Mouse (Mus musculus) hindbrain, embryonic 15.5 days (tissue): ENCODE measurements at regions not wholly inside any gene's neighbourhood (a gene's known extent, or its start where the extent isn't known, plus 50 kb on each side); places are given as distances from the start of the nearest gene placed in this dataset.
"Not testable (repeated sequence)": the region's sequence is repeated elsewhere in the genome, so short reads cannot be mapped to it uniquely, and the experiment has no call there.

ENCODE experiments used
- ATAC-seq: fragments of 200-750 bp; cut with Nextera tagmentation; 2 replicates; pipeline ENCODE4 v1.8.0; 2017; ENCODE audit warnings: low read depth, moderate number of reproducible peaks, moderate TSS enrichment; ENCODE audit not compliant: low FRiP score
- H3K27ac ChIP-seq: fragments of 300-500 bp; sonication (generic); replicated peaks from 2 replicates; pipeline ENCODE4 v1.5.1; 2015; ENCODE audit warnings: mild to moderate bottlenecking, inconsistent platforms
- H3K27me3 ChIP-seq: fragments of 300-500 bp; sonication (generic); 2 replicates; pipeline ENCODE4 v1.6.1; 2015; ENCODE audit warnings: control low read depth, inconsistent platforms
- H3K36me3 ChIP-seq: fragments of 300-500 bp; sonication (generic); 2 replicates; pipeline ENCODE4 v1.6.1; 2015; ENCODE audit warnings: control low read depth, inconsistent platforms
- H3K4me1 ChIP-seq: fragments of 300-500 bp; sonication (generic); replicated peaks from 2 replicates; pipeline ENCODE4 v1.6.1; 2015; ENCODE audit warnings: control low read depth, inconsistent platforms
- H3K4me2 ChIP-seq: fragments of 300-500 bp; sonication (generic); 2 replicates; pipeline ENCODE4 v1.6.1; 2015; ENCODE audit warnings: moderate library complexity, mild to moderate bottlenecking, inconsistent platforms
- H3K4me3 ChIP-seq: fragments of 300-500 bp; sonication (generic); 2 replicates; pipeline ENCODE4 v1.5.1; 2015; ENCODE audit warnings: mild to moderate bottlenecking, inconsistent platforms
- H3K9ac ChIP-seq: fragments of 300-500 bp; sonication (generic); 2 replicates; pipeline ENCODE4 v1.6.1; 2015; ENCODE audit warnings: inconsistent platforms
- H3K9me3 ChIP-seq: fragments of 300-500 bp; sonication (generic); 2 replicates; pipeline ENCODE4 v1.6.1; 2016; ENCODE audit warnings: control low read depth, inconsistent platforms
- WGBS: fragments of 180-500 bp; shearing (Covaris S2); methylation state at CpG from one replicate; pipeline ENCODE4 v1.1.7; 2015; 5-methylcytosine and 5-hydroxymethylcytosine counted together

DNA sequence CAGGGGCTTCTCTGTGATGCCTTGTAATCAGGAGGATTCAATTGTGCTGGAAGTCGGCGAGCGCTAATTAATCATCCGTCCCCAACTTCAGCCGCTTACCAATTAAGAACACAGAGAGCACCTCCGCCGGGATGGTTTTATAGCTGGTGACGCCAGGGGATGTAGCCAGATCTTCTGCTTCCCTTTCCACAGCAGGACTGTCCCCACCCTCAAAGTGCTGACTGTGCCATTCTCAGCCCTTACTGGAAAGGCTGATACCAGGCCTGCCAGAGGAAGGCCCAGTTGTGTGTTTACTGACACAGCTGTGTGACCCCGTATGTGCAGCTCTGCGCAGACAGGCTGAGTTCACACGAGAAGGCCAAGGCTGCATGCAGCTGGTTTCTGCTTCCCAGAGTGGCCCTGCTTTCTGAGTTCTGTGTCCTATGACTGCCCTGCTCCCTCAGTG lies 59.9 kb upstream of the Bend4 start:
- Histone ChIP-seq H3K4me3 (no peak overlapping the region), H3K27ac (no peak overlapping the region; the same call in 1 of the 2 replicates), H3K27me3 (no peaks in the 10 kb centered on the region), H3K9me3 (no peaks in the 10 kb centered on the region), H3K4me2 (no peak overlapping the region), H3K4me1 (peaks cover 6% of the 10 kb centered on the region; the same call in 1 of the 2 replicates), H3K9ac (no peak overlapping the region), H3K36me3 (no peaks in the 10 kb centered on the region)
- peak; percentile 42; the same call in 1 of the 2 replicates for ATAC-seq
- WGBS, result 35% methylated on average over 11 of the region's 11 CpGs

DNA sequence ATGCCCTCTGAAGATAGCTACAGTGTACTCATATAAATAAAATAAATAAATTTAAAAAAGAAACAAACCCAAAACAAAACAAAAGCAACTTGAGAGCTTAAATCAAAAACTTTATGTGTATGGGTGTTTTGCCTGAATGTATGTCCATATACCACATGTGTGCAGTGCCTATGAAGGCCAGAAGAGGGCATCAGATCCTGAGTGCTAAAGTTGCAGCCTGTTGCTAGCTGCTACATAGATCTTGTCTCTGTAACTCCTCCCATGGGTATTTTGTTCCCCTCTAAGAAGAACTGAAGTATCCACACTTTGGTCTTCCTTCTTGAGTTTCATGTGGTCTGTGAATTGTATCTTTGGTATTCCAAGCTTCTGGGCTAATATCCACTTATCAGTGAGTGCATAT lies 62.6 kb upstream of the Bend4 start:
- not testable (repeated sequence) for H3K9me3 ChIP-seq, H3K36me3 ChIP-seq, ATAC-seq, H3K27me3 ChIP-seq, H3K9ac ChIP-seq, H3K27ac ChIP-seq, H3K4me1 ChIP-seq, H3K4me2 ChIP-seq, H3K4me3 ChIP-seq

GRCm38 (mm10) chr5:67492893-67493302 lies 64.8 kb upstream of the Bend4 start:
- peak; percentile 46; the same call in 1 of the 2 replicates for ATAC-seq
- H3K27me3 ChIP-seq, result no peaks in the 10 kb centered on the region
- no peak overlapping the region for H3K4me2 ChIP-seq
- H3K4me3 ChIP-seq, result no peak overlapping the region
- H3K36me3 ChIP-seq, result no peaks in the 10 kb centered on the region
- 17% methylated on average over 9 of the region's 9 CpGs for WGBS
- no peak overlapping the region for H3K9ac ChIP-seq
- no peak overlapping the region for H3K27ac ChIP-seq
- H3K4me1 ChIP-seq, result peaks cover 4% of the 10 kb centered on the region; the same call in 1 of the 2 replicates
- H3K9me3 ChIP-seq, result no peaks in the 10 kb centered on the region

DNA sequence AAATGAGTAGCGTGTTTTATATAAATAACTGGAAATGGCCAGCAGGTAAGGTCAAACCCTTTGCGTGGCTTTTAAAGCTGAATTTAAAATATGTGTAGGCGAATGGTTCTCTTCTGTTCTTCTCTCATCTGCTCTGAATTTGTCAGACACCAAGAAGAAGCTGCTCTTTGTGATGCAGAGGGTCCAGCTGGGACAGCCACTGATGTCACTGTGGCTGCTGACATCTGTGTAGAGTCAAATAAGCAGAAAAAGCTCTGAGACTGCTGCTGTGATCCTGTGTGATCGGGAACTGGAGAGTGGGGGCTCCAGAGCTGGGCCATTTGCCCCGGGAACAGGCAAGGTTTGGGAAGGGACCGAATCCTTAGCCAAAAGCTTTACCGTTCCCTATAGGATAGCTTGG lies 68.6 kb upstream of the Bend4 start:
- 70% methylated on average over 7 of the region's 7 CpGs for WGBS
- no peak for ATAC-seq
- H3K27me3 ChIP-seq, result no peaks in the 10 kb centered on the region
- no peak overlapping the region for H3K4me2 ChIP-seq
- no peak overlapping the region for H3K27ac ChIP-seq
- no peaks in the 10 kb centered on the region for H3K4me1 ChIP-seq
- H3K9ac ChIP-seq, result no peak overlapping the region
- no peaks in the 10 kb centered on the region for H3K36me3 ChIP-seq
- no peak overlapping the region for H3K4me3 ChIP-seq
- H3K9me3 ChIP-seq, result no peaks in the 10 kb centered on the region

DNA sequence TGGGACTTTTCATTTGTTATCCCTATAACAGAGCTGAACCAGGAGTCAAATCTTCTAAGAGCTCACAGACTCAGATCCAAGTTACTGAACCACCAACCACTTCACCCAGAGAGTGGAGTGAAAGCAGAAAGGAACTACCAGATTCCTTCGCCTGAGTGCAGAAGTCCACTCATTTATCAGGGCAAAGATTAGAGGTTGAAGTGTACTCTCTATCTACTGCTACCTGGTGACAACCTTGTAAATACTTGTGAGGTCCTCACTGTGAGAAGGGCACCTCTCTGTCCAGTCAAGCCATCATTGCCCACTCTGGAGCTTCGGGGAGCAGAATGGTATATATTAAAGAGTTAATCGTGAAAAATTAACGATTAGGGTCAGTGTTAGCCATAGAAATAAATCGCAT lies 87.4 kb upstream of the Shisa3 start:
- no peak for ATAC-seq
- 96% methylated on average over 5 of the region's 5 CpGs for WGBS
- H3K4me3 ChIP-seq, result no peak overlapping the region

DNA sequence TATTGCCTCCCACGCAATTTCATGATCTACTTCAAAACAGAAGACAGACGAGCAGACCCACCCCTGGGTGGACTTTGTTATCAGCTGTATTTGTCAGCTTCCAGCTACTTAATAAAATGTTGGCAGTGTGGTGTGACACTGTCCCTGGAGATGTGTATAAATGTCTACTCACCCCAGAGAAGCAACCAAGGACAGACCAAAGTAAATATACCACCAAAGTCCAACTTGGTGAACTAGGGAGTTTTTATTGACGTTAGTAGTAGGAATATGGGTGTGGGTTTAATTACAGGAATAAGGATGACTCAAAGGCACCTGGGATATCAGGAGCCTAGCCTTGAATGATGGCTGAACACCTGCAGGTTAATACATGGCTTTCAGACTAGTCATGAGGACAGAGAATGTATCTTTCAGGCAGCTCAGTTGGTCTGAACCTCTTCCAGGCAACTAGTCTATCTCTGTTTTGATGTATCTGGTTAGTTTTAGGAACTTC lies 86.2 kb upstream of the Shisa3 start:
- H3K36me3 ChIP-seq, result no peaks in the 10 kb centered on the region
- no peaks in the 10 kb centered on the region for H3K27me3 ChIP-seq
- ATAC-seq, result no peak
- no peak overlapping the region for H3K4me2 ChIP-seq
- 89% methylated on average over 3 of the region's 3 CpGs for WGBS
- no peak overlapping the region for H3K9ac ChIP-seq
- no peaks in the 10 kb centered on the region for H3K4me1 ChIP-seq
- no peak overlapping the region for H3K4me3 ChIP-seq
- H3K27ac ChIP-seq, result no peak overlapping the region
- H3K9me3 ChIP-seq, result no peaks in the 10 kb centered on the region

More for the DNA sequence above, 87.4 kb upstream of the Shisa3 start:
- no peaks in the 10 kb centered on the region for H3K9me3 ChIP-seq
- no peak overlapping the region for H3K27ac ChIP-seq
- no peaks in the 10 kb centered on the region for H3K27me3 ChIP-seq
- no peaks in the 10 kb centered on the region for H3K36me3 ChIP-seq
- H3K4me2 ChIP-seq, result no peak overlapping the region
- H3K4me1 ChIP-seq, result no peaks in the 10 kb centered on the region
- H3K9ac ChIP-seq, result no peak overlapping the region

DNA sequence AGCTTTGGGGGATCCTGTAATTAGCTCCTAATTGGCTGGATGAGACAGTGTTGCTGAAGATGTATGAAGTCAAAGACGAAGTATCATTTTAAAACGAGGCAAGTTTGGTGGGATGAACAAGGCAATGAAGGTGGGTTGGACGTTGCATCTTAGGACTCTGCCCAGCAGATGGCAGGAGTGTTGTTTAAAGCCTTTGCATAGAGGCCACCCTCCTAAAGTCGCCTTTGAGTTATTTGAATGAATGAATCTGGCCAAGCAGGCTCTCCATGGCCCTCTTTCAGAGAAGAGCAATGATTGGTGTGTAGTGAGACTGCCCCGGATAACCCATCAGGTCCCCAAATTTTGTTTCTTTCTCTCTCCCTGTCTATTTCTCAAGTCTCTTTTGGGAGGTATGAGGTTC lies 77.5 kb upstream of the Shisa3 start:
- H3K27me3 ChIP-seq, result no peaks in the 10 kb centered on the region
- no peak overlapping the region for H3K4me3 ChIP-seq
- H3K4me1 ChIP-seq, result peaks cover 5% of the 10 kb centered on the region; the same call in 1 of the 2 replicates
- H3K9me3 ChIP-seq, result no peaks in the 10 kb centered on the region
- WGBS, result 62% methylated on average over 5 of the region's 5 CpGs
- H3K9ac ChIP-seq, result no peak overlapping the region
- no peak for ATAC-seq
- H3K4me2 ChIP-seq, result no peak overlapping the region
- no peak overlapping the region for H3K27ac ChIP-seq
- no peaks in the 10 kb centered on the region for H3K36me3 ChIP-seq

- H3K4me1 ChIP-seq, result peaks cover 5% of the 10 kb centered on the region; the same call in 1 of the 2 replicates
- H3K9ac ChIP-seq, result no peak overlapping the region
- no peak overlapping the region for H3K4me3 ChIP-seq
- WGBS, result 34% methylated on average over 8 of the region's 8 CpGs
- no peak for ATAC-seq
- no peaks in the 10 kb centered on the region for H3K9me3 ChIP-seq
- H3K27ac ChIP-seq, result no peak overlapping the region
- H3K36me3 ChIP-seq, result no peaks in the 10 kb centered on the region
- no peaks in the 10 kb centered on the region for H3K27me3 ChIP-seq
- H3K4me2 ChIP-seq, result no peak overlapping the region
Observed at GRCm38 (mm10) chr5:67530957-67531356, 76.7 kb upstream of the Shisa3 start.

GRCm38 (mm10) chr5:67532351-67532750 lies 75.3 kb upstream of the Shisa3 start:
- no peaks in the 10 kb centered on the region for H3K27me3 ChIP-seq
- no peak overlapping the region for H3K27ac ChIP-seq
- ATAC-seq, result peak; percentile 81; the same call in 1 of the 2 replicates
- H3K36me3 ChIP-seq, result no peaks in the 10 kb centered on the region
- WGBS, result 2% methylated on average over 12 of the region's 12 CpGs
- peak overlapping the region; percentile 54 for H3K4me2 ChIP-seq
- no peak overlapping the region for H3K9ac ChIP-seq
- peak overlapping the region; percentile 12 for H3K4me3 ChIP-seq
- no peaks in the 10 kb centered on the region for H3K9me3 ChIP-seq
- peaks cover 5% of the 10 kb centered on the region; the same call in 1 of the 2 replicates for H3K4me1 ChIP-seq

- peak overlapping the region; percentile 12 for H3K4me3 ChIP-seq
- no peaks in the 10 kb centered on the region for H3K36me3 ChIP-seq
- 25% methylated on average over 15 of the region's 15 CpGs for WGBS
- peaks cover 5% of the 10 kb centered on the region; the same call in 1 of the 2 replicates for H3K4me1 ChIP-seq
- H3K9ac ChIP-seq, result no peak overlapping the region
- H3K27me3 ChIP-seq, result no peaks in the 10 kb centered on the region
- no peak overlapping the region for H3K27ac ChIP-seq
- H3K9me3 ChIP-seq, result no peaks in the 10 kb centered on the region
- peak overlapping the region; percentile 54 for H3K4me2 ChIP-seq
- peak; percentile 20; the same call in 1 of the 2 replicates for ATAC-seq
Observed at GRCm38 (mm10) chr5:67532756-67533255, 74.9 kb upstream of the Shisa3 start.

GRCm38 (mm10) chr5:67534056-67534455 lies 73.6 kb upstream of the Shisa3 start:
- Histone ChIP-seq H3K4me2 (no peak overlapping the region), H3K27ac (no peak overlapping the region), H3K9ac (no peak overlapping the region), H3K4me3 (no peak overlapping the region), H3K27me3 (no peaks in the 10 kb centered on the region), H3K4me1 (peaks cover 5% of the 10 kb centered on the region; the same call in 1 of the 2 replicates), H3K9me3 (no peaks in the 10 kb centered on the region), H3K36me3 (no peaks in the 10 kb centered on the region)
- whole genome bisulfite sequencing, result 82% methylated on average over 7 of the region's 7 CpGs
- no peak for ATAC-seq

DNA sequence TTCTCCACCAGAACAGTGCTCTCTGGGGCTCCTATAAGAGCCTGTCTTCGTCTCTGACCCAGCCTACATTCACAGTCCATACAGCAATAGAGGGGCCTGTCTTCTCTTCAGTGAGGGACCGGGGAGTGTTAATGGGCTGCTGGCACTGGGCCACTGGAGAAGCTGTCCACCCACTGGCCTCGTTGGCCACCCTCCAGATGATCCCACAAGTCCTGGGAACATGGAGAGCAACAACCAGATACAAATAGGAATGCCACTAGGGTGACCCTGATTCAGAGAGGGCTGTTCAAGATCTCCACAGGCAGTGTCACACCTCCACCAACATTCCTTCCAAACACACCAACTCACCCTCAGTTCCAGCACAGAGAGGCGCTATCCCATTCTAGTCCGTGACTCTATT lies 69.7 kb upstream of the Shisa3 start:
- no peak overlapping the region for H3K4me3 ChIP-seq
- H3K9me3 ChIP-seq, result no peaks in the 10 kb centered on the region
- no peaks in the 10 kb centered on the region for H3K27me3 ChIP-seq
- 67% methylated on average over 5 of the region's 5 CpGs for WGBS
- no peak overlapping the region for H3K4me2 ChIP-seq
- H3K4me1 ChIP-seq, result peaks cover 2% of the 10 kb centered on the region; the same call in 1 of the 2 replicates
- H3K9ac ChIP-seq, result no peak overlapping the region
- no peak for ATAC-seq
- H3K36me3 ChIP-seq, result no peaks in the 10 kb centered on the region
- H3K27ac ChIP-seq, result no peak overlapping the region
